Mouse (Mus musculus) cerebellum, postnatal 14 days (tissue): ENCODE data around the gene Klf16.

Experiments used
- DNase-seq, 2 experiments: peaks; one replicate each; pipeline ENCODE4 v3.0.0; 2021; ENCODE audit warnings: mixed read lengths in 2 of 2

The Klf16 gene

GRCm38 (mm10) chr10:80538710-80539394 is 38.3 kb downstream of the Klf16 start, which contains the start of gene Atp8b3:
TSS of gene Atp8b3 (minus strand) at chr10:80539124.
- DNase-seq = peak; percentile 39 to 63

- no peak for DNase-seq
Measured at GRCm38 (mm10) chr10:80538180-80538579, 38.9 kb downstream of the Klf16 start.

GRCm38 (mm10) chr10:80535711-80536110 is 41.4 kb downstream of the Klf16 start:
- DNase-seq = no peak

- DNase-seq = no peak
Measured at GRCm38 (mm10) chr10:80535071-80535470, 42.0 kb downstream of the Klf16 start.

- no peak for DNase-seq
Measured at GRCm38 (mm10) chr10:80533704-80534103, 43.4 kb downstream of the Klf16 start.

GRCm38 (mm10) chr10:80532783-80533182 is 44.3 kb downstream of the Klf16 start:
- DNase-seq = no peak

GRCm38 (mm10) chr10:80526172-80526571 is 50.9 kb downstream of the Klf16 start:
- DNase-seq = no peak

GRCm38 (mm10) chr10:80523299-80523698 is 53.8 kb downstream of the Klf16 start:
- no peak for DNase-seq

- no peak for DNase-seq
Measured at GRCm38 (mm10) chr10:80519287-80519686, 57.8 kb downstream of the Klf16 start.
